Mouse (Mus musculus) liver, embryonic 15.5 days (tissue): ENCODE measurements around the gene Dleu7. TPM values are rescaled to one million over a fixed set of nuclear protein-coding genes. Genes with fewer than 3 reads are reported as not detected.

Experiments
- ATAC-seq: fragments of 200-750 bp; cut with Nextera tagmentation; 2 replicates; pipeline ENCODE4 v1.8.0; 2017; ENCODE audit warnings: moderate number of reproducible peaks, mild to moderate bottlenecking, moderate library complexity; ENCODE audit not compliant: insufficient read depth
- H3K27ac ChIP-seq: fragments of 300-500 bp; sonication (generic); replicated peaks from 2 replicates; pipeline ENCODE4 v1.5.1; 2015; ENCODE audit warnings: mild to moderate bottlenecking, inconsistent platforms
- H3K27me3 ChIP-seq: fragments of 300-500 bp; sonication (generic); 2 replicates; pipeline ENCODE4 v1.6.1; 2015; ENCODE audit warnings: mild to moderate bottlenecking, inconsistent platforms
- H3K36me3 ChIP-seq: fragments of 300-500 bp; sonication (generic); replicated peaks from 2 replicates; pipeline ENCODE4 v1.6.1; 2015; ENCODE audit warnings: moderate library complexity, mild to moderate bottlenecking, inconsistent platforms
- H3K4me1 ChIP-seq: fragments of 300-500 bp; sonication (generic); replicated peaks from 2 replicates; pipeline ENCODE4 v1.6.1; 2015; ENCODE audit warnings: inconsistent platforms
- H3K4me2 ChIP-seq: fragments of 300-500 bp; sonication (generic); 2 replicates; pipeline ENCODE4 v1.6.1; 2015; ENCODE audit warnings: moderate library complexity, mild to moderate bottlenecking, inconsistent platforms
- H3K4me3 ChIP-seq: fragments of 300-500 bp; sonication (generic); replicated peaks from 2 replicates; pipeline ENCODE4 v1.5.1; 2015; ENCODE audit warnings: mild to moderate bottlenecking, inconsistent platforms
- H3K9ac ChIP-seq: fragments of 300-500 bp; sonication (generic); 2 replicates; pipeline ENCODE4 v1.6.1; 2015; ENCODE audit warnings: moderate library complexity, mild to moderate bottlenecking, inconsistent platforms
- H3K9me3 ChIP-seq: fragments of 300-500 bp; sonication (generic); replicated peaks from 2 replicates; pipeline ENCODE4 v1.6.1; 2016; ENCODE audit warnings: inconsistent platforms
- WGBS: fragments of 180-500 bp; shearing (Covaris S2); methylation state at CpG from one replicate; pipeline ENCODE4 v1.1.7; 2015; ENCODE audit warnings: mixed read lengths; ENCODE audit not compliant: insufficient replicate concordance; 5-methylcytosine and 5-hydroxymethylcytosine counted together
- polyA plus RNA-seq: library from polyadenylated mRNA; unstranded; fragments of >200 nt; fragmentation: Nextera tagmentation; extraction: Ambion mirVana; gene quantifications from 2 replicates; pipeline ENCODE4 v1.2.1, GENCODE M21; 2015

Gene Dleu7
- polyA plus RNA-seq, 1 experiment from 2014 or later, result 0.20 TPM

DNA sequence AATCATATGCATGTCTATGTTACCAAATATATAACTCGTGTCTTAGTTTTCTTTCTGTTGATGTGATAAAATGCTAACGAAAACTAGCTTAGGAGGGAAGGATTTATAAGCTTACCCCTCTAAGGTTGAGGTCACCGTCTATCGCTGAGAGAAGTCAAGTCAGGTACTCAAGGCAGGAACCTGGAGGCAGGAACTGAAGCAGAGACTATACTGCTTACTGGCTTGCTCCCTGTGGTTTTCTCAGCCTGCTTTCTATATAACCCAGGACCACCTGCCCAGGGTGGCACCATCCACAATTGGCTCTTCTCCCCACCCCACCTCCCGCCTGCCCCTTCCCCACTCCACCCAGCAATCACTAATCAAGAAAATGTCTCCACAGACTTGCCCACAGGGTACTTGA lies 32.1 kb upstream of the Dleu7 start:
- no peak for ATAC-seq
- H3K27ac ChIP-seq, result no peak overlapping the region
- no peak overlapping the region for H3K9ac ChIP-seq
- H3K4me2 ChIP-seq, result no peak overlapping the region
- H3K9me3 ChIP-seq, result no peaks in the 10 kb centered on the region
- peaks cover 13% of the 10 kb centered on the region for H3K4me1 ChIP-seq
- H3K4me3 ChIP-seq, result no peak overlapping the region
- H3K27me3 ChIP-seq, result 0 out of 2 replicates have a peak, but pooled peaks cover 7% of the 10 kb centered on the region
- WGBS, result 70% methylated on average over 5 of the region's 5 CpGs
- H3K36me3 ChIP-seq, result no peaks in the 10 kb centered on the region

GRCm38 (mm10) chr14:62323457-62323856 lies 30.6 kb upstream of the Dleu7 start:
- no peak overlapping the region for H3K9ac ChIP-seq
- H3K4me2 ChIP-seq, result no peak overlapping the region
- WGBS, result 67% methylated on average over 5 of the region's 5 CpGs
- no peak overlapping the region for H3K27ac ChIP-seq
- H3K4me1 ChIP-seq, result peaks cover under 1% of the 10 kb centered on the region; the same call in 1 of the 2 replicates
- no peaks in the 10 kb centered on the region for H3K36me3 ChIP-seq
- H3K27me3 ChIP-seq, result 0 out of 2 replicates have a peak, but pooled peaks cover 7% of the 10 kb centered on the region
- no peaks in the 10 kb centered on the region for H3K9me3 ChIP-seq
- no peak for ATAC-seq
- no peak overlapping the region for H3K4me3 ChIP-seq

DNA sequence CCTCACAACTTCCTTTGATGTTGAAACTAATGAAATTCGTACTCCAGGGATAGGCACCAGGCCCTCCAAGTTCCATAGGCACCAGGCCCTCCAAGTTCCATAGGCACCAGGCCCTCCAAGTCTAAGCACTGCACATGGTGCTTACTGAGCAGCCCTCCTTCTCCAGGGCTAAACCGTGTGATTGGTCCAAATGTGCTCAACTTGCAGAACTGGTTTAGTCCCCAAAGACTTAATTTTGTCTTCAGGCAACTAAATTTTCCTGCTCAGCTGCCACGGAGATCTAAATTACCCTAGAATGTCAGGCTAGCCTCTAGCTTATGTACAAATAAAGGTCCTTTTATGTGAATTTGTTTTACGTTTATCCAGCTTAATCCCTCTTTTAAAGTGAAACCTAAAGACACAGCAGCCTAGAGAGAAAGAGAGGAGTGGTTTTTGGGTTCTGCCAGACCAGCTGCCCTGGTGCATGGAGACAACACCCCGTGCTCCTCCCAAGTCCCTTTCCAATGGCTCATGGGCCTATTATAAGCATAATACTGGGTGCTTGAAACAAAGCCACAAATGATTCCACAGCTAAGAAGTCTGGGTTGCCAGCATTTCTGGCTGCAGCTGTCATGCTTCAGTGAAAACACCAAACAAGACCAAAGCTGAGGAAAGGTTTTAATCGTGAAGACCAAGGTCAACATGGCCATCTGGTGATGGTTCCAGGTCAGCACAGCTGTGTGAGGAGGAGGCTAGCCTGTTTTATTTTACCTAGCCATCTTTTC lies 29.9 kb upstream of the Dleu7 start:
- Histone ChIP-seq H3K36me3 (no peaks in the 10 kb centered on the region), H3K4me3 (no peak overlapping the region), H3K27me3 (0 out of 2 replicates have a peak, but pooled peaks cover 7% of the 10 kb centered on the region), H3K9ac (no peak overlapping the region), H3K9me3 (no peaks in the 10 kb centered on the region), H3K27ac (no peak overlapping the region), H3K4me2 (no peak overlapping the region), H3K4me1 (no peaks in the 10 kb centered on the region)
- WGBS, result 44% methylated on average over 6 of the region's 6 CpGs
- ATAC-seq, result no peak

DNA sequence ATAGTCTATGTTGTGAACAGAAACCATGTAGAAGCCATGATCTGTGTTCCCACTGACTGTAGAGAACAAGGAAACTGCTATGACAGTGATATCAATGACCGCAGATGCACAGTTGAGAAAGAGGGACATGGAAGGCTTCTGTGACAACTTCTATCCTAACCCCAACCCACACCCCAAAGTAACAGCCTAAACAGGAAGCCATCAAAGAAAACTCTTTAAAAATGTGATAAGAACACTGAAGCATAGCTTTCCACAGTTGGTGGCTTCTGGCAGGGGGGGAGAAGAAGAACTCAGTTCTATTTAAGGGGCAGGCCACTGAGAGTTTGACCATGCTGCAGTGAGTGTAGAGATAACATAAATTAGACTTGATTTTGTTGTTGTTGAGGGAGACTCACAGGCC lies 18.8 kb upstream of the Dleu7 start:
- no peak overlapping the region for H3K27ac ChIP-seq
- H3K9ac ChIP-seq, result no peak overlapping the region
- 54% methylated on average over 1 of the region's 1 CpGs for WGBS
- no peaks in the 10 kb centered on the region for H3K9me3 ChIP-seq
- no peak for ATAC-seq
- H3K4me2 ChIP-seq, result no peak overlapping the region
- H3K4me3 ChIP-seq, result no peak overlapping the region
- no peaks in the 10 kb centered on the region for H3K4me1 ChIP-seq
- H3K27me3 ChIP-seq, result no peaks in the 10 kb centered on the region
- H3K36me3 ChIP-seq, result no peaks in the 10 kb centered on the region

GRCm38 (mm10) chr14:62309026-62309425 lies 16.2 kb upstream of the Dleu7 start:
- Histone ChIP-seq H3K4me2 (no peak overlapping the region), H3K27me3 (no peaks in the 10 kb centered on the region), H3K4me1 (no peaks in the 10 kb centered on the region), H3K9me3 (no peaks in the 10 kb centered on the region), H3K36me3 (no peaks in the 10 kb centered on the region), H3K27ac (no peak overlapping the region), H3K9ac (no peak overlapping the region), H3K4me3 (no peak overlapping the region)
- 39% methylated on average over 2 of the region's 2 CpGs for WGBS
- no peak for ATAC-seq

- Histone ChIP-seq H3K9ac (no peak overlapping the region), H3K9me3 (no peaks in the 10 kb centered on the region), H3K27ac (no peak overlapping the region), H3K4me2 (no peak overlapping the region), H3K36me3 (no peaks in the 10 kb centered on the region), H3K4me1 (no peaks in the 10 kb centered on the region), H3K4me3 (no peak overlapping the region), H3K27me3 (no peaks in the 10 kb centered on the region)
- ATAC-seq, result no peak
- 85% methylated on average over 1 of the region's 1 CpGs for WGBS
These were observed 14.7 kb upstream of the Dleu7 start for GRCm38 (mm10) chr14:62307555-62307954.

DNA sequence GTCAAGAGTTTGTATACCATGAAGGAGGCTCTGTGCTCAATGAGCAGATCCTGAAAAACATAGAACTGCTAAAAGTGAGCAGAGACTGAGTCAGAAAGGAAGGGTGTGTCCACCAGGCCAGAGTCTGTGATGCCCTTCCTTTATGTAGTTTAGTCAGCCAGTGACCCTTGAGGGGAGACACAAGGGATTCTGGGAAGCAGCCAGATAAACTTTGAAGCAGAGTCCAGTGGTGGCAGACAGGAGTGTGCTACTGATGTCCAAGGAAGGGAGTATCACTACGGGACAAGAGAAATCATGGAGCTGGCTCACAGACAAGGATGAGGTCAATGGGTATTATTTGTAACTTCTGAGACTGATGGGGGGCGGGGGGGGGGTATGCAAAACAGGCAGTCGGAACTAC lies 7.2 kb upstream of the Dleu7 start:
- no peaks in the 10 kb centered on the region for H3K9me3 ChIP-seq
- 69% methylated on average over 3 of the region's 3 CpGs for WGBS

DNA sequence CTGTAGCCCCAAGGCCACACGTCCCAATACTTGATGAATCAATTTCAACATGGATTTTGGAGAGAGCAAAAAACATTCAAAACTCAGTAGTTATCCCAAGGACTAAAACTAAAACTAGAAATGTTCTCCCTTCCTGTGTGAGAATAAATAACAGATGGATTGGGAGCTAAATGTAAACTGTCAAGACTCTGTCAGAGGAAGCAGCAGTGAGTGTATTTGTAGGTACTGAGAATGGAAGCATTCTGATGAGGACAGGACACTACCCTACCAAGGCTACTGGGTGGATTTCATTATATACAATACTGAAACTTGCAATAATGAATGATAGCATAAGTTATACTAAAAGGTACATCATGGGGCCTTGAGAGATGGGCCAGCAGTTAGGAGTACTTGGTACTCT lies 6.0 kb upstream of the Dleu7 start:
- WGBS, result 51% methylated on average over 1 of the region's 1 CpGs
- Histone ChIP-seq H3K4me1 (no peaks in the 10 kb centered on the region), H3K27me3 (no peaks in the 10 kb centered on the region; the same call in 1 of the 2 replicates), H3K4me2 (no peak overlapping the region), H3K4me3 (no peak overlapping the region), H3K9me3 (no peaks in the 10 kb centered on the region), H3K36me3 (no peaks in the 10 kb centered on the region), H3K9ac (no peak overlapping the region), H3K27ac (no peak overlapping the region)
- ATAC-seq, result no peak

More for the DNA sequence above, 7.2 kb upstream of the Dleu7 start:
- H3K27ac ChIP-seq, result no peak overlapping the region
- no peak overlapping the region for H3K4me3 ChIP-seq
- H3K4me1 ChIP-seq, result no peaks in the 10 kb centered on the region
- H3K4me2 ChIP-seq, result no peak overlapping the region
- no peaks in the 10 kb centered on the region for H3K36me3 ChIP-seq
- H3K27me3 ChIP-seq, result no peaks in the 10 kb centered on the region
- H3K9ac ChIP-seq, result no peak overlapping the region
- ATAC-seq, result no peak

DNA sequence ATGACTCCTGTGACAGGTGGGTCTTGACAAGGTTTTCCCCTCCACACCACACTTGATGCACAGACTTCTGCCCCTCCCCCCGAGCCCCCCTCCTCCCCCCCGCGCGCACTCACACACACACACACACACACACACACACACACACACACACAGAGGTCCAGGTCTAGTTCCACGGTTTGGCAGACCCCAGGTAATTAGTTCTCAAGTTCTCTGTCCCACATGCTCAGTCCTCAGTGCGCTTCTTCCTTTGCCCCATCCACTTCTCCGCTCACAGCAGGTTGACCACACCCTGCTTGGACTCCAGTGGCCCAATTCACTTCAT lies 720 bp downstream of the Dleu7 start:
- peaks cover 13% of the 10 kb centered on the region for H3K27me3 ChIP-seq
- no peak for ATAC-seq
- no peaks in the 10 kb centered on the region; the same call in 1 of the 2 replicates for H3K4me1 ChIP-seq
- H3K4me3 ChIP-seq, result peak overlapping the region; percentile 38; the same call in 1 of the 2 replicates
- H3K4me2 ChIP-seq, result peak overlapping the region; percentile 67
- H3K9ac ChIP-seq, result no peak overlapping the region
- H3K36me3 ChIP-seq, result no peaks in the 10 kb centered on the region
- H3K9me3 ChIP-seq, result no peaks in the 10 kb centered on the region
- no peak overlapping the region for H3K27ac ChIP-seq
- 43% methylated on average over 7 of the region's 7 CpGs for WGBS

DNA sequence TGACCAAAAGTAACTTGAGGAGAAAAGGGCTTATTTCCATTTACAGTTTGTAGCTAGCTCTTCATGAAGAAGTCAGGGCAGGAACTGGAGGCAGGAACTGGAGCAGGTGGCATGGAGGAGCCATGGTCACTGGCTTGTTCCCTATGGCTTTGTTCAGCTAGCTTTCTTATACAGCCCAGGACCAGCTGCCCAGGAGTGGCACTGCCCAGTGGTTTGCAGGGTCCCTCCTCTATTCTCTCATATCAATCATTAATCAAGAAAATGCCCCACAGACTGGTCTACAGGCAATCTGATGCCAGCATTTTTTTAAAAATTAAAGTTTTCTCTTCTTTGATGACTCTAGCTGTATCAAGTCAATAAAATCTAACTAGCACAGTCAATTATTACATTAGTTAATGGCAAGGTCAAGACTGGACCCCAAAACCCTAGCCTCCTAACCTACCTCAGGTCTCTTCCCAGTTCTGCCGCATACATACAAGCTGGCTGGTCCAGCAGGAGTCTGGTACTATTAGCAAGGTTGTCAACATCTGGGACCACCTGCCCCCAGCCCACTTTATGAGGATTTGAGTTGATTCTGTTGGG lies 1.4 kb downstream of the Dleu7 start:
- no peak for ATAC-seq
- Histone ChIP-seq H3K9me3 (no peaks in the 10 kb centered on the region), H3K4me2 (no peak overlapping the region), H3K4me3 (no peak overlapping the region), H3K9ac (no peak overlapping the region), H3K27me3 (peaks cover 13% of the 10 kb centered on the region), H3K4me1 (no peaks in the 10 kb centered on the region; the same call in 1 of the 2 replicates), H3K36me3 (no peaks in the 10 kb centered on the region), H3K27ac (no peak overlapping the region)
- WGBS, result 76% methylated on average over 1 of the region's 1 CpGs

GRCm38 (mm10) chr14:62288731-62289130 lies 4.1 kb downstream of the Dleu7 start:
- WGBS, result 70% methylated on average over 3 of the region's 3 CpGs
- no peak for ATAC-seq
- H3K4me2 ChIP-seq, result no peak overlapping the region
- H3K36me3 ChIP-seq, result no peaks in the 10 kb centered on the region
- H3K4me1 ChIP-seq, result no peaks in the 10 kb centered on the region; the same call in 1 of the 2 replicates
- no peak overlapping the region for H3K9ac ChIP-seq
- no peaks in the 10 kb centered on the region for H3K9me3 ChIP-seq
- H3K27ac ChIP-seq, result no peak overlapping the region
- peaks cover 13% of the 10 kb centered on the region for H3K27me3 ChIP-seq
- no peak overlapping the region for H3K4me3 ChIP-seq
